Mouse (Mus musculus) liver, embryonic 14.5 days (tissue): ENCODE data around the gene Selenos.

Source experiments
- CTCF ChIP-seq: IDR thresholded peaks from 2 replicates; pipeline ENCODE4 v1.5.1; 2016; ENCODE audit warnings: antibody characterized with exemption, low read depth, control low read depth
- EP300 ChIP-seq: IDR thresholded peaks from 2 replicates; pipeline ENCODE4 v1.6.1; 2016; ENCODE audit warnings: antibody characterized with exemption, low read depth

DNA sequence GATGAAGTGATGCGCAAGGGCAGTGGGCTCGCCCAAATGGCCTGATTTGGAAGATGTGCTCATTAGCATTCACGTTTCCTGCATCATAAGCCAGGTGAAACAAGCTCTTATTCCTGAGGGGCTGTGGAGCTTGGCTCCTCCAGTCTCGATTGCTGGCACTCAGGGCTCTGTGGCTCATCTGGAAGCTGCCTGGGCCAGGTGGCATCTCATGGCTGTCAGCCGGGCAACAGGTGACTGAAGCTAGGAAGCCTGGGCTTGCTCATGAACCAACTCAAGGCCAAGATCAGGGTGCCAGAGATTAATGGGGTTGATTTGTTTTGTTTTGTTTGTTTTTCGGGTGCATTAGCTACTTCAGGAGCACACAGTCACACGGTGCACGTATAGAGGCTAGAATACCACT, 13.2 kb downstream of the Selenos start:
- TF ChIP-seq CTCF, result no peak
- TF ChIP-seq EP300, result no peak
